Mouse (Mus musculus): ENCODE data around the gene Keap1.

- TF ChIP-seq CTCF (IDR thresholded peaks at IDR 0.05; ENCODE audit: extremely low read depth, insufficient read length, insufficient replicate concordance, low read depth, low read length) (no peak), POLR2A (IDR thresholded peaks at IDR 0.05; ENCODE audit: low read depth, low read length) (no peak)
Measured at GRCm38 (mm10) chr9:21204528-21205272, 34.5 kb downstream of the Keap1 start.
